Mouse (Mus musculus) brain, embryonic 14.5 days (tissue): ENCODE measurements around the gene Clrn1.

Experiments
- CTCF ChIP-seq: fragments of 200-500 bp; IDR thresholded peaks from 2 replicates; pipeline ENCODE4 v1.5.1; 2012; ENCODE audit warnings: inconsistent platforms, mild to moderate bottlenecking, moderate library complexity, borderline replicate concordance; ENCODE audit not compliant: insufficient read depth, insufficient read length; ENCODE audit errors: extremely low read depth
- POLR2A ChIP-seq: fragments of 200-500 bp; IDR thresholded peaks from 2 replicates; pipeline ENCODE4 v1.6.1; 2012; ENCODE audit warnings: mild to moderate bottlenecking, inconsistent platforms, borderline replicate concordance; ENCODE audit not compliant: poor library complexity, insufficient read depth, insufficient read length, severe bottlenecking; ENCODE audit errors: extremely low read depth

- TF ChIP-seq CTCF = no peak
- TF ChIP-seq POLR2A = no peak
These were observed 58.9 kb downstream of the Clrn1 start for GRCm38 (mm10) chr3:58826266-58826665.
